Mouse (Mus musculus) hindbrain, embryonic 13.5 days (tissue): ENCODE data around the gene Cep70. TPM values are rescaled to one million over a fixed set of nuclear protein-coding genes. Genes with fewer than 3 reads are reported as not detected.
A peak's percentile ranks its signal among the peaks of the same experiment; 100 is the strongest.

Source experiments
- ATAC-seq: fragments of 200-750 bp; cut with Nextera tagmentation; 2 replicates; pipeline ENCODE4 v1.8.0; 2017; ENCODE audit warnings: moderate TSS enrichment; ENCODE audit not compliant: low FRiP score
- H3K27ac ChIP-seq: fragments of 300-500 bp; sonication (generic); 2 replicates; pipeline ENCODE4 v1.5.1; 2015; ENCODE audit warnings: inconsistent platforms, mild to moderate bottlenecking, moderate library complexity
- H3K27me3 ChIP-seq: fragments of 300-500 bp; sonication (generic); 2 replicates; pipeline ENCODE4 v1.6.1; 2015; ENCODE audit warnings: mild to moderate bottlenecking, inconsistent platforms
- H3K36me3 ChIP-seq: fragments of 300-500 bp; sonication (generic); 2 replicates; pipeline ENCODE4 v1.6.1; 2015; ENCODE audit warnings: mild to moderate bottlenecking, inconsistent platforms
- H3K4me1 ChIP-seq: fragments of 300-500 bp; sonication (generic); replicated peaks from 2 replicates; pipeline ENCODE4 v1.6.1; 2015; ENCODE audit warnings: inconsistent platforms
- H3K4me2 ChIP-seq: fragments of 300-500 bp; sonication (generic); 2 replicates; pipeline ENCODE4 v1.6.1; 2015; ENCODE audit warnings: inconsistent platforms, mild to moderate bottlenecking, moderate library complexity
- H3K4me3 ChIP-seq: fragments of 300-500 bp; sonication (generic); 2 replicates; pipeline ENCODE4 v1.5.1; 2015; ENCODE audit warnings: mild to moderate bottlenecking, inconsistent platforms
- H3K9ac ChIP-seq: fragments of 300-500 bp; sonication (generic); 2 replicates; pipeline ENCODE4 v1.6.1; 2015; ENCODE audit warnings: mild to moderate bottlenecking, inconsistent platforms
- H3K9me3 ChIP-seq: fragments of 300-500 bp; sonication (generic); 2 replicates; pipeline ENCODE4 v1.6.1; 2016; ENCODE audit warnings: inconsistent platforms
- WGBS: fragments of 180-500 bp; shearing (Covaris S2); methylation state at CpG from one replicate; pipeline ENCODE4 v1.1.7; 2015; 5-methylcytosine and 5-hydroxymethylcytosine counted together
- polyA plus RNA-seq: library from polyadenylated mRNA; unstranded; fragments of >200 nt; fragmentation: Nextera tagmentation; extraction: Ambion mirVana; gene quantifications from 2 replicates; pipeline ENCODE4 v1.2.1, GENCODE M21; 2015

Gene Cep70
- polyA plus RNA-seq = 73.8 and 75.2 TPM in 2 replicates

- ATAC-seq = peak; percentile 94
- Histone ChIP-seq H3K9me3 (no peaks in the 10 kb centered on the region), H3K27ac (peak within 1 kb of the TSS; percentile 92), H3K4me2 (peak within 1 kb of the TSS; percentile 66), H3K36me3 (peaks cover 19% of the 10 kb centered on the region), H3K4me3 (peak within 1 kb of the TSS; percentile 83), H3K4me1 (peaks cover 40% of the 10 kb centered on the region), H3K9ac (peak within 1 kb of the TSS; percentile 86), H3K27me3 (no peaks in the 10 kb centered on the region)
- under 1% methylated on average over 66 of the region's 66 CpGs for WGBS
Observed at GRCm38 (mm10) chr9:99243190-99243894, at the start of gene Cep70. TSS of gene Cep70 (plus strand) at chr9:99243367.

- WGBS = 86% methylated on average over 2 of the region's 2 CpGs
- no peak overlapping the region for H3K9ac ChIP-seq
- no peak overlapping the region for H3K27ac ChIP-seq
- no peaks in the 10 kb centered on the region for H3K36me3 ChIP-seq
- no peaks in the 10 kb centered on the region for H3K4me1 ChIP-seq
- H3K4me2 ChIP-seq = no peak overlapping the region
- H3K27me3 ChIP-seq = no peaks in the 10 kb centered on the region
- ATAC-seq = no peak
- no peaks in the 10 kb centered on the region for H3K9me3 ChIP-seq
- H3K4me3 ChIP-seq = no peak overlapping the region
Observed at GRCm38 (mm10) chr9:99212643-99213042, 30.5 kb upstream of the Cep70 start.

GRCm38 (mm10) chr9:99216182-99216581 is 27.0 kb upstream of the Cep70 start:
- Histone ChIP-seq H3K27ac (no peak overlapping the region), H3K4me3 (no peak overlapping the region), H3K9ac (no peak overlapping the region), H3K36me3 (no peaks in the 10 kb centered on the region), H3K27me3 (no peaks in the 10 kb centered on the region), H3K9me3 (no peaks in the 10 kb centered on the region), H3K4me1 (no peaks in the 10 kb centered on the region), H3K4me2 (no peak overlapping the region)
- 78% methylated on average over 2 of the region's 2 CpGs for WGBS
- ATAC-seq = no peak

DNA sequence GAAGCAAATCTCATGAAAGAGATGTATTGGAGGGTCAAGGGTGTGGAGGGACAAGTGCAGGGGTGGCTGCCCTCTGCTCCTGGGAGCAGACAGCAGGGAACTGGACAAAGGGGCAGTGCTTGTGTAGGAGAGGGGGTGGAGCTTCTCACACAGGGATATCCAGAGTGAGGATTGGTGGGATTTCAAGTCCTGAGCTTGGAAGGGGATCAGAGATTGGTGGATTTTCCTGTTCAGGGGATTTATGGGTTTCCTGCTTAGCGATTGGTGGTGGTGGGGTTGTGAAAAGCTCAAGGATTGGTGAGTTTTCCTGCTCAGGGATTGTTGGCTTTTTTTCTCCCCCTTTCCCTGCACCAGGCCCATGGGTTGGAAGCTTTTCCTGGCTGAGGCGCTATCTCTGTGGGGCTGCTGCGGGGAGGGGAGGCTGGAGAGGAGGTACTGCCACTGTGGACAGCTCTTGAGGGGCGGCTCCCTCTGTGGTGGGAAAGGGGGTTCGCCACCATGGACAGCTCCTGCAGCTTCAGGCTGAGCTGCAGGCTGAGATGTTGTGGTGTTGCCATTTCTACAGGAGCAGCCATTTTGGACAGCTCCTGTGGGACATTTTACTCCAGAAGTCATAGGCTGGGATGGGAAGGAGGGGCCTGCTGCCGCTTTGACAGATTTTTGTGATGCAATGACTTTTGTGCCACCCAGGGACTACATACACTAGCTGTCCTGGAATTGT is 25.0 kb upstream of the Cep70 start:
- WGBS = 31% methylated on average over 6 of the region's 6 CpGs
- no peaks in the 10 kb centered on the region for H3K4me1 ChIP-seq
- no peak for ATAC-seq

GRCm38 (mm10) chr9:99221636-99222035 is 21.5 kb upstream of the Cep70 start:
- H3K27ac ChIP-seq = no peak overlapping the region
- H3K9me3 ChIP-seq = no peaks in the 10 kb centered on the region
- H3K4me3 ChIP-seq = no peak overlapping the region
- H3K4me1 ChIP-seq = no peaks in the 10 kb centered on the region
- ATAC-seq = no peak
- H3K27me3 ChIP-seq = no peaks in the 10 kb centered on the region
- WGBS = 93% methylated on average over 4 of the region's 4 CpGs
- no peak overlapping the region for H3K9ac ChIP-seq
- H3K4me2 ChIP-seq = no peak overlapping the region
- H3K36me3 ChIP-seq = no peaks in the 10 kb centered on the region

More for the DNA sequence above, 25.0 kb upstream of the Cep70 start:
- H3K27ac ChIP-seq = no peak overlapping the region
- no peak overlapping the region for H3K4me2 ChIP-seq
- H3K9ac ChIP-seq = no peak overlapping the region
- H3K36me3 ChIP-seq = no peaks in the 10 kb centered on the region
- H3K9me3 ChIP-seq = no peaks in the 10 kb centered on the region
- no peak overlapping the region for H3K4me3 ChIP-seq
- no peaks in the 10 kb centered on the region for H3K27me3 ChIP-seq

GRCm38 (mm10) chr9:99224583-99224982 is 18.6 kb upstream of the Cep70 start:
- Histone ChIP-seq H3K27ac (no peak overlapping the region), H3K27me3 (no peaks in the 10 kb centered on the region), H3K9ac (no peak overlapping the region), H3K4me3 (no peak overlapping the region), H3K4me2 (no peak overlapping the region), H3K4me1 (no peaks in the 10 kb centered on the region), H3K36me3 (no peaks in the 10 kb centered on the region), H3K9me3 (no peaks in the 10 kb centered on the region)
- WGBS = 73% methylated on average over 3 of the region's 3 CpGs
- no peak for ATAC-seq

- no peak for ATAC-seq
- H3K4me3 ChIP-seq = no peak overlapping the region
- H3K27me3 ChIP-seq = no peaks in the 10 kb centered on the region
- H3K27ac ChIP-seq = no peak overlapping the region
- no peak overlapping the region for H3K4me2 ChIP-seq
- no peaks in the 10 kb centered on the region for H3K4me1 ChIP-seq
- no peak overlapping the region for H3K9ac ChIP-seq
- no peaks in the 10 kb centered on the region for H3K9me3 ChIP-seq
- no peaks in the 10 kb centered on the region for H3K36me3 ChIP-seq
- 91% methylated on average over 14 of the region's 14 CpGs for WGBS
Observed at GRCm38 (mm10) chr9:99229450-99229849, 13.7 kb upstream of the Cep70 start.

GRCm38 (mm10) chr9:99237139-99237538 is 6.0 kb upstream of the Cep70 start, which contains the start of gene Faiml:
TSS of gene Faiml (minus strand) at chr9:99237239.
- 85% methylated on average over 14 of the region's 14 CpGs for WGBS
- Histone ChIP-seq H3K27ac (no peak within 1 kb of the TSS), H3K27me3 (no peaks in the 10 kb centered on the region), H3K4me2 (no peak within 1 kb of the TSS), H3K4me3 (no peak within 1 kb of the TSS), H3K9me3 (no peaks in the 10 kb centered on the region), H3K4me1 (no peaks in the 10 kb centered on the region; the same call in 1 of the 2 replicates), H3K9ac (no peak within 1 kb of the TSS), H3K36me3 (no peaks in the 10 kb centered on the region)
- no peak for ATAC-seq

GRCm38 (mm10) chr9:99238276-99238675 is 4.9 kb upstream of the Cep70 start:
- no peaks in the 10 kb centered on the region for H3K36me3 ChIP-seq
- H3K9me3 ChIP-seq = no peaks in the 10 kb centered on the region
- no peaks in the 10 kb centered on the region for H3K27me3 ChIP-seq
- no peak overlapping the region for H3K9ac ChIP-seq
- H3K4me3 ChIP-seq = no peak overlapping the region
- peaks cover 8% of the 10 kb centered on the region for H3K4me1 ChIP-seq
- no peak overlapping the region for H3K27ac ChIP-seq
- 87% methylated on average over 10 of the region's 10 CpGs for WGBS
- ATAC-seq = no peak
- H3K4me2 ChIP-seq = no peak overlapping the region

DNA sequence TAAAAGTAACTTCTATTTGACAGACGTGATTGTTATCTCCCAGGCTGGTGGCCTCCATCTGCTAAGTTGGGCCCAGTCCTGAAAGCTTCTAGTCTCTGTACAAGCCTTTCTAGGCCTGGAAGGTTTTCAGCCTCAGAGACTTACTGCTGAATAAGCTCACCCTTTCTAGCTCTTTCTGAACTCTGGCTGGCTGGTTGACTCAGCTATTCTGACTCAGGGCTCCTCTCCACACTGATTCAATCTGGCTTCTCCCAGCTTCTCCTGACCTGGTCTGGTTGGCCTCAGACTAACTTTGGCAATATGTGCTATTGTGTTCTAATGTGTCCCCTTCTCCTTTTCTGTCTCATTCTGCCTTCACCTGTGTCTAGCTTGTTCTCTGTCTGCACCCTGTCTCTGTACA is 3.9 kb upstream of the Cep70 start:
- no peak overlapping the region for H3K4me3 ChIP-seq
- H3K9me3 ChIP-seq = no peaks in the 10 kb centered on the region
- no peak overlapping the region for H3K4me2 ChIP-seq
- H3K27ac ChIP-seq = no peak overlapping the region
- no peaks in the 10 kb centered on the region for H3K36me3 ChIP-seq
- no peak overlapping the region for H3K9ac ChIP-seq
- no peaks in the 10 kb centered on the region for H3K27me3 ChIP-seq
- ATAC-seq = no peak
- H3K4me1 ChIP-seq = peaks cover 12% of the 10 kb centered on the region
- 90% methylated on average over 1 of the region's 1 CpGs for WGBS

- H3K4me2 ChIP-seq = no peak overlapping the region
- no peaks in the 10 kb centered on the region for H3K27me3 ChIP-seq
- 79% methylated on average over 5 of the region's 5 CpGs for WGBS
- ATAC-seq = no peak
- H3K9me3 ChIP-seq = no peaks in the 10 kb centered on the region
- no peak overlapping the region for H3K27ac ChIP-seq
- peaks cover 22% of the 10 kb centered on the region for H3K4me1 ChIP-seq
- no peak overlapping the region for H3K4me3 ChIP-seq
- no peaks in the 10 kb centered on the region for H3K36me3 ChIP-seq
- no peak overlapping the region for H3K9ac ChIP-seq
Observed at GRCm38 (mm10) chr9:99240571-99240970, 2.6 kb upstream of the Cep70 start.

DNA sequence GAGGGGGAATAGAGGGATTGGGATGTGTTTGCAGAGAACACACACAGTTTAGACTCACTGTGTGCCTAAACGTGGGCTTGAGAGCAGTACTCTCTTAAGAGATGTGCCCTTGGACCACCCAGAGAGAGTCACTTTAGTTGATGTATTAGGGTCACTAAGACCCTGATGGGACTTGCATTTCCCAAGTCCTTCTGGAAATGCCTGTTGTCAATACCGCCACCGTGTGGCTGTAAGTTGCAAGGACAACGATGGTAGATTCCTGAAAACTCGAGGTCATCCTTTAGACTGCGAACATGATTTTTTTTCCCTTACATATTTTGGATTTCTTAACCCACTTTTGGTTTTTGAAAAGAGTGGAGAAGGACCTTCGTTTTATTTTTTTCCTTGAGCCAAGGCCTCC is 1.1 kb upstream of the Cep70 start:
- 2% methylated on average over 7 of the region's 7 CpGs for WGBS

More for the DNA sequence above, 1.1 kb upstream of the Cep70 start:
- Histone ChIP-seq H3K27ac (no peak overlapping the region), H3K9me3 (no peaks in the 10 kb centered on the region), H3K36me3 (peaks cover 7% of the 10 kb centered on the region), H3K4me3 (no peak overlapping the region), H3K9ac (no peak overlapping the region), H3K4me1 (peaks cover 32% of the 10 kb centered on the region), H3K4me2 (peak overlapping the region; percentile 66), H3K27me3 (no peaks in the 10 kb centered on the region)
- ATAC-seq = no peak
